Mouse (Mus musculus): ENCODE results near the gene Txn2.
"Not testable (repeated sequence)": the region's sequence is repeated elsewhere in the genome, so short reads cannot be mapped to it uniquely, and the experiment has no call there.

Gene Txn2

DNA sequence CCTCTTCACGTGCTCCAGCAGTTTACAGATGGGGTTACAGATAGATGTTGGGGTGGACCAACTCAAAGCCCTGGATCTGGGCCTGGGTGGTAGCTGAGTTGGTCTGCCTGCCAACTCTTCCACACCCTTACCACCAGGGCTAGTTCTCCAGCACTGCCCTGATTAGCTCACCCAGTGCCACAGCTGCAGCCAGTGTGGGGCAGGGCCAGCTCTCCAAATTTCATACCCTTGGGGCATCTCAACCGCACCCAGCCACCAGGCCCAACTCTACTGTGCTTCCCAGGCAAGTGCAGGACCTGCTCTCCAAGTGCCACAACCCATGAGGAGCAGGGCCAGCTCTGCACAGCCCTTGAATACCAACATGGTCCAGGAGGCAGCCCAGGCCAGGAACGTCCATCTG is 49.0 kb downstream of the Txn2 start:
- DNase-seq (ENCODE audit: low spot score in 2 of 2): no peak

- peak; percentile 39 to 50 for DNase-seq (ENCODE audit: low spot score in 2 of 2)
Observed at GRCm38 (mm10) chr15:77877209-77877608, 51.6 kb downstream of the Txn2 start.

DNA sequence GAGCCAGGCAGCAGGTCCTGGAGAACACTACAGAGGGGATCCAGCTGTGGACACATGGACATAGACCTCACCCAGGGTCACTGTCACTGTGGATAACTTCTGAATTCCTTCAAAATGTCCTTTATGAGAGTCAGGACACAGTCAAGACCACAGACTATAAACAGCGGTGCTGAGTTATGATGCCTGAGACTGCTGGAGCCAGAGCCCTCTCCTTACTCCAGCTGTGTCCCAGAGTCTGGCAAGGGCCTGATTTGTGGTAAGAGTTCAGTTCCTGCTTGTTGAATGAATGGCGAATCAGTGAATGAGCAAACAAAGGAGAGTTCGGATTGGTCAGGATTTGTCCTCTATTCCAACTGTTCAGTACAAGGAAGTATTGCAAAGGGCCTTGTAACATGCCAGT is 52.1 kb downstream of the Txn2 start:
- no peak for DNase-seq (ENCODE audit: low spot score in 2 of 2)

DNA sequence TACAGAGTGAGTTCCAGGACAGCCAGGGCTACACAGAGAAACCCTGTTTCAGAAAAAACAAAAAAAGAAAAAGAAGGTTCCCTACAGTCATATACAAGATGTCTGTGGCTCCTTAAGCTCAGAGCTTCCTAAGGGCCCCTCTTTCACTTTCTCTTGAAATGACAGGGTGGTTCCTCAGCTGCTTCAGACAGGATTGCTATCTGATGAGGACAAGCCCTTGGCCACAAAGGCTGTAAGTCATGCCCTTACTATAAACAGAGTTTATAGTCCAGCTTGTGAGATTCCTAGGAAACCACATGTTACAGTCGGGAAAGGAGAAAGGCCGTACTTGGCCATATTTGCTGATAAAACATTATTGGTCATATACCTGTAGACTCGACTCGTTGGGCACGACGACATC is 52.9 kb downstream of the Txn2 start:
- DNase-seq (ENCODE audit: low spot score in 2 of 2): no peak

GRCm38 (mm10) chr15:77874807-77875206 is 54.0 kb downstream of the Txn2 start:
- DNase-seq (ENCODE audit: low spot score in 2 of 2): no peak

DNA sequence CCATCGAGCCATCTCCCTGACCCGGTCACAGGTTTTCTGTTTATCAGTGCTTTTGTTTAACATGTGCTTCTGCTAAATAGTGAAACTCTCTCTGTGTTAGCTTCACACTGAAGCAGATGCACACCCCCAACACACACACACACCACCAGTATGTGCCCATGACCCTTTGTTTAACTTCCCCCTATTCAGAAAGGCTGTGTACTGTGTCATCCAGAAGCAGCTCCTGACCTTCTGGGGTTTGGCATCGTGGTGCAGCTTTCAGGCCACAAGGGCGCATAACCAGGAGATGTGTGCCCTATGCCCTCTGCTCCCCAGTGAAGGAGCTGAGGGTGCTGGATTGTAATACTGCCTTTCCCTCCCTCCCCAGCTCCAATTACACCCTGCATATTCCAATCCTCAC is 54.5 kb downstream of the Txn2 start:
- DNase-seq (ENCODE audit: low spot score in 2 of 2): no peak

DNA sequence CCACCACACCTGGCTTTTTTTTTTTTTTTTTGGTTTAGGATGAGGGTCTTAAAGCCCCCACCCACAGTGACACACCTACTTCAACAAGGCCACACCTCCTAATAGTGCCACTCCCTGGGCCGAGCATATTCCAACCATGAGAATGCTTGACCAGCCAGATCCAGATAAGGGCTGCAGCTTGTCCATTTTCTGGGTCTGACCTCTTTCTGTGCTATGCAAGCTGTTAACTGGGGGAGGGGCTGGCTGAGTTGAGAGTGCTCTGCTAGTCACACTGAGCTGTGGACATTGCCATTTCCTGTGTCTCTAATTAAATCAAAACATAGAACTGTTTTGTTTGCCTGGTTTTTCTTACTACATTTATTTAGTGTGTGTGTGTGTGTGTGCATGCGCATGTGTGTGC is 55.2 kb downstream of the Txn2 start:
- no peak for DNase-seq (ENCODE audit: low spot score in 2 of 2)

- no peak for DNase-seq (ENCODE audit: low spot score in 2 of 2)
Observed at GRCm38 (mm10) chr15:77872996-77873395, 55.8 kb downstream of the Txn2 start.

DNA sequence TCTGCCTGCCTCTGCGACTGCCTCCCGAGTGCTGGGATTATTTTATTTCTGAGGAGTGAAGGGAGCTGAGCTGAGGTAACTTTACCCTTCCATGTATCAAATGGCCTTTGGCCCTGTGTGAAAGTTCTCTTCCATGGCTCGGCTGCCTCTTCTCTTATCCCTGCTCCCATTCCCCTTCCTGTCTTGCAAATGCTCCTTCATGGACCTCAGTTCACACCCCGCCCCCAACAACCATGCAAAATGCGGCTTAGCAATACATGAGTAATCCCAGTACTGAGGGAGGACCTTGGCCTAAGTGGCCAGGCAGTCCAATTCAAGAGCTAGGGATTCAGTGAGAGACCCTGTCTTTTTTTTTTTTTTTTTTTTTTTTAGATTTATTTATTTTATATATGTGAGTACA is 60.5 kb downstream of the Txn2 start:
- DNase-seq (ENCODE audit: low spot score in 2 of 2): no peak

- DNase-seq (ENCODE audit: low spot score in 2 of 2): not testable (repeated sequence)
Observed at GRCm38 (mm10) chr15:77867231-77867968, 61.4 kb downstream of the Txn2 start.

GRCm38 (mm10) chr15:77866583-77867220 is 62.1 kb downstream of the Txn2 start:
- no peak for DNase-seq (ENCODE audit: low spot score in 2 of 2)

Measured in spleen, postnatal 36 days (tissue).